Mouse (Mus musculus): Measurements from ENCODE around the gene Exoc1. TPM values are rescaled to one million over a fixed set of nuclear protein-coding genes. Genes with fewer than 3 reads are reported as not detected.

Exoc1 gene
- total RNA-seq, 4 experiments from 2014 or later = 10.4 to 13.5 (median 10.8) TPM

DNA sequence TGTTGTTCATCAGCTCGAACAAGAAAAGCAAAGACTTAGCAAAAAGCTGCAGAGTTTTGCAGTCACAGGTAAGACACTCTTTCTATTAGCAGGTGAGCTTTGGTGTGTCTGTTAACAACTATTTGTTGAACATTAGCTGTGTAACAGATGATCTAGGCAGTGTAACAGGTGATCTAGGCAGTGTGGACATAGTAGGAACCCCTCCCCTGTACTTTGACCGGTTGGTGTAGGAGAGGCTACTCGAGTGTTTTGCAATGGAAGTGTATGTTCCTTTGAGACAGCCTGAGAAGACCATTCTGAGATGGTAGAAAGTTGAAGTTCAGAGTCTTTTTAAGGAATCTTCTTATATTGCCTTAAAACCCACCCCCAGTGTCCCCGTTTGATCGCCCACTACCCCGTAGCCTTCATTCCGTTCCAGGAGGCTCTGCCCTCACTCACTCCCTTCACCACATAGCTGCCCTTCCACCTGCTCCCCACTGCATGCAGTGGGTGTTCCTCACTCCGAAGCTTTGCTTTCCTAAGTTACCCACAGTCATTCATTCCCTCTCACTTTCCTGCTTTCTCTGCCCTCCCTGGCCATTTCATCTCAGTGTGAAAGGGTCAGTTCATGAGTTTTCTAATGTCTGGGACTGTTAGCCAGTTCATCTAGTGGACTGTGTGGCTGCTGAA, 80.7 kb downstream of the Exoc1 start:
- DNase-seq (ENCODE audit: low spot score) = no peak

DNA sequence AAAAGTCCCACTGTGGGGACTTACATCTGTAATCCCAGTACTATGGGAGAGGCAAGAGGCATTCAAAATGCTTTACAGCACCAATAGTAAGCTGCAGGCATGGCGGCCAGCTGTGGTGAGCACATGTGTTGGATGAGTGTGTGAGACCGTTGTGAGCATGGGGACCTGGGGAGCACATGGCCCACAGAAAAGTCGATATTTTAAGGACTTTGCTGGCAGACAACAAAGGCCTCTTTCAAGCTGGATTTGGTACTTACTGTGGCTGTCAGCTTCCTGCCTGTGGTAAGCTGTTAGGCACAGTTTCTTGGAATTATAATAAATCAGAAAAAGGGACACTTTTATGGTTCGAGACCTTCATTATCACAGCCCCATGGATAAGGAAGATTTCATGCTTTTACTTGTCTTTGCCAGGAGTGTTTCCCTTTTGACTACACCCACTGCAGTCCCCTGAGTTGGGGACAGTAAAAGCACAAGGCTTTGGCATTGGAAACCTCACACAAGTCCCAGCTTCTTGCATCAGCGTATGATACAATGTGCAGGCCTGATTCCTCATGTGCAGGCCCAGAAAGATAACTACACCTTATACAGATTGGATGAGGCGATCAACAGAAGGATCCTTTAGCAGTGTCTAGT, 83.9 kb downstream of the Exoc1 start:
- DNase-seq (ENCODE audit: low spot score) = no peak

DNA sequence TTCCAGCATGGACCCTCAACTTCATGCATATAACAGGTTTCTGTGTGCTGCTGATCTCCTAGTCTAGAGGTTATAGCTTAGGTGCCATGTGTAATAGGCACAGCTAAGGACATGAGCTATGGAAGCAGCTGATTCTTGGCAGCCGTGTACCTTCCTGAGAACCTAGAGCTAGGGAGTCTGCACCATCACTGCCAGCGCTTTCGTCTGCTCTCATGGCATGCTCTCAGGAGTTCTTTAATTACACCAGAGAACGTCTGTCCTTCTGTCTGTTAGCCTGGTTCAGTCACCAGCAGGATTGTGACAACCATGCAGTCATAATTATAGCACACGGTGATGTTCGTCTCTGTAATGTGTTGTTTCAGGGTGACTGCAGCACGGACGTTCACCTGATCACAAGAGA, 86.2 kb downstream of the Exoc1 start:
- DNase-seq (ENCODE audit: low spot score) = no peak

DNA sequence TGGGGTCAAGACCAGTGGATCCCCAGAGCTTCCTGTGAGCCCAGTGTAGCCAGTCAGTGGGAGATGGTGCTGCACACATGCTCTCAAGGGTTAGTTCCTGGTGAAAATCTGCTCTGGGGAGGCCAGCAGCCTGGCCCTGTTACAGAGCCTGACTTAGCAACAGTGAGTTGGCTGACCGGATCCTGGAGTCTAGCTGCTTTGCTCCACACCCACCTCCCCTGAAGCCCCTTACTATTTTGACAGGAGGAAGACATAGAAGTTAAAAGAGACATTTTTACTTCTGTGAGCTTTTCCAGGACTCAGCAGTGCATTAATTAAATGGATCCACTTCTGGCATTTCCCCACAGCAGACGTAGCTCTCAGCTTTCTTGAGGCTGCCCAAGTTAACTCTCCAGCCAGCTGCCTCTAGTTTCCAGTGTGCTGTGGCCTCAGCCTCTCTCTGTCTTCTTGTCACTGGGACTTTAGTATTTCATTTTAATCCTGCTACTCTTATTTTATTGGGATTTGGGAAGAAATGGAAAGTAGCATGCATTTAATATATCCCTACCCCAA, 87.2 kb downstream of the Exoc1 start:
- DNase-seq (ENCODE audit: low spot score) = no peak

DNA sequence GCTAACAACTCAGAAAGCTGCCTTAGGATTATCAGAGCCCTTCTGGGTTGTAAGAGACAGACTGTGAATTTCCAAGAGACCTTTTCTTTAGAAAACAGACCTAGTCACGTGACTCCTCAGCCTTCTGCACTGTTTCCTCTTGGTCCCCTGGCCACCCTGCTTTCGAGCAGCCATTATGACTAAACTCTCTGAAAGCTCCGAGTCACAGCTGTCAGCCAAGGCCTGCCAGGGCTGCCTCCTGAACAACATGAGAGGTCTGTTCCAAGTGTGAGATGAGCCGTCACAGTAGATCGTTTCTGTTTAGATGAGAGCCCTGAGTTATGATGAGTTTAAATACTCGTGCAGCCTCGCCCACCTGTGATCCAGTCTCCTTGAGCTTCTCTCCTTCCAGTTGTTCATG, 89.6 kb downstream of the Exoc1 start:
- no peak for DNase-seq (ENCODE audit: low spot score)

Other genes starting within 250 kb of the Exoc1 start
- gene Clock, start 224.5 kb upstream of the Exoc1 start, total RNA-seq (2022) = 10 to 100 TPM; 22.9 to 28.9 (median 23.7) TPM
- gene Pdcl2, start 198.2 kb upstream of the Exoc1 start, total RNA-seq (2022) = not detected
- gene Nmu, start 165.5 kb upstream of the Exoc1 start, total RNA-seq (2022) = not detected
- not detected for gene Gm7271, start 45.3 kb upstream of the Exoc1 start, total RNA-seq (2022)
- 1 to 10 TPM; 2.7 to 3.2 (median 2.9) TPM for gene Cep135, start 59.4 kb downstream of the Exoc1 start, total RNA-seq (2022)
- 1 to 10 TPM; 2.0 to 5.9 (median 2.5) TPM for gene C530008M17Rik, start 127.2 kb downstream of the Exoc1 start, total RNA-seq (2022)